8 mouse cellular contexts compared by ENCODE assay signal in the genomic region with DNA sequence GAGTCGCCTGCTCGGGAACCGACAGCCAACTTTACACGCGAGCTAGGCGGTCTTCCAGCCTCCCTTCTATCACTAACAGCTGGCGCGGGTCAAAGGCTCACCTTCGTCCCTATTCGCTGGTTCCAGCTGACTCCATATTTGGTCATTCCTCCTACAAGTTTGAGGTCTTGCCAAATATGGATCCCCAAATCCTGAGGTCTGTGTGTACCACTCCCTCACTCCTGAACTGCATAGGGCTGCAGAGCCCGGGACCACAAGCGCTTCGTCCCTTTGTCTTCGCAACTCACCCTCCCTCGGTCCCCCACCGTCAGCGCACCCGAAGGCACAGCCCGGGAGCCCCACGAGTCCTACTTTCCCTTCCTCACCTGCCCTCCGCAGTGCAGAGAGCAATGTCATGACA. TPM values are rescaled to one million over a fixed set of nuclear protein-coding genes. Genes with fewer than 3 reads are reported as not detected.
DNase-seq lines count a peak whose midpoint lies in the region; ATAC-seq and TF ChIP-seq lines count a peak whose summit lies in the region.

No protein-coding gene starts in this region.

- peak; percentile 83 for ATAC-seq in forebrain, embryonic 13.5 days
- peak; percentile 89 for ATAC-seq in neural tube, embryonic 15.5 days (ENCODE audit: low FRiP score)

- WGBS in forebrain, embryonic 13.5 days, result 0% methylated on average over 21 of the region's 21 CpGs
- under 1% methylated on average over 21 of the region's 21 CpGs for whole genome bisulfite sequencing in lung, adult 2 months
- under 1% methylated on average over 21 of the region's 21 CpGs for WGBS in neural tube, embryonic 15.5 days

- H3K9ac ChIP-seq in ES-E14 (ENCODE audit: insufficient read depth, low read depth, low read length, poor library complexity, severe bottlenecking), result peak overlapping the region; percentile 75
- H3K9ac ChIP-seq in forebrain, embryonic 13.5 days, result peak overlapping the region; percentile 85
- peak overlapping the region; percentile 78 for H3K9ac ChIP-seq in neural tube, embryonic 15.5 days (replicated peaks)

- TF ChIP-seq POLR2A in lung, adult 2 months (IDR thresholded peaks at IDR 0.05; ENCODE audit: borderline replicate concordance, extremely low read depth, low read depth, low read length), result no peak

- intact Hi-C loops in heart, postnatal 10 days (cut with DNase I), result no loop called here

- no peak overlapping the region for H3K27ac ChIP-seq in ES-E14 (ENCODE audit: insufficient read depth, low read depth, low read length, poor library complexity, severe bottlenecking)
- H3K27ac ChIP-seq in forebrain, embryonic 13.5 days, result peak overlapping the region; percentile 95
- peak overlapping the region; percentile 89 for H3K27ac ChIP-seq in neural tube, embryonic 15.5 days (replicated peaks)

- in situ Hi-C loops in ES-E14 (cut with MboI; ENCODE audit: low sequenced_read_pairs in 2 of 2, unreplicated experiment in 2 of 2), result no loop called here

- H3K27me3 ChIP-seq in forebrain, embryonic 13.5 days, result no peaks in the 10 kb centered on the region
- no peaks in the 10 kb centered on the region for H3K27me3 ChIP-seq in neural tube, embryonic 15.5 days (replicated peaks)

- peak overlapping the region; percentile 63 for H3K4me2 ChIP-seq in forebrain, embryonic 13.5 days
- peak overlapping the region; percentile 72 for H3K4me2 ChIP-seq in neural tube, embryonic 15.5 days

- H3K4me1 ChIP-seq in ES-E14 (ENCODE audit: control insufficient read depth in 2 of 2, insufficient read depth in 2 of 2, low read length in 2 of 2, poor library complexity in 1 of 2), result no peaks in the 10 kb centered on the region; a peak in 1 of 4 replicates
- H3K4me1 ChIP-seq in forebrain, embryonic 13.5 days, result peaks cover 31% of the 10 kb centered on the region
- H3K4me1 ChIP-seq in lung, adult 2 months (ENCODE audit: control insufficient read depth, insufficient read depth, low read length), result peaks cover 2% of the 10 kb centered on the region; the same call in 1 of the 2 replicates
- H3K4me1 ChIP-seq in neural tube, embryonic 15.5 days, result peaks cover 18% of the 10 kb centered on the region; the same call in 1 of the 2 replicates

- no peaks in the 10 kb centered on the region; the same call in 1 of the 2 replicates for H3K36me3 ChIP-seq in ES-E14 (ENCODE audit: control insufficient read depth, insufficient read depth, low read length, poor library complexity, severe bottlenecking)
- H3K36me3 ChIP-seq in forebrain, embryonic 13.5 days (ENCODE audit: poor library complexity, severe bottlenecking), result peaks cover 14% of the 10 kb centered on the region
- H3K36me3 ChIP-seq in neural tube, embryonic 15.5 days, result peaks cover 9% of the 10 kb centered on the region

- TF ChIP-seq CTCF in lung, adult 2 months (IDR thresholded peaks at IDR 0.05; ENCODE audit: insufficient read depth, low read length), result no peak

- peak; percentile 27 for DNase-seq in ES-E14 (ENCODE audit: low read depth, low spot score)
- DNase-seq in cerebellum, adult 11 months, result peak; percentile 16
- DNase-seq in heart, postnatal 10 days, result peak; percentile 92 to 93
- peak; percentile 93 for DNase-seq in kidney, postnatal 4 days
- peak; percentile 70 for DNase-seq in lung, adult 2 months
- peak; percentile 76 for DNase-seq in testis, postnatal 14 days (ENCODE audit: low spot score)

- H3K9me3 ChIP-seq in ES-E14 (ENCODE audit: control insufficient read depth, insufficient read depth, low read depth, low read length), result no peaks in the 10 kb centered on the region
- no peaks in the 10 kb centered on the region for H3K9me3 ChIP-seq in forebrain, embryonic 13.5 days (replicated peaks)
- H3K9me3 ChIP-seq in neural tube, embryonic 15.5 days (replicated peaks), result no peaks in the 10 kb centered on the region

- H3K4me3 ChIP-seq in ES-E14 (ENCODE audit: insufficient read depth in 1 of 2, low read depth in 1 of 2, low read length in 2 of 2, poor library complexity in 1 of 2, severe bottlenecking in 1 of 2), result peak overlapping the region; percentile 75 to 85
- H3K4me3 ChIP-seq in forebrain, embryonic 13.5 days, result peak overlapping the region; percentile 75
- H3K4me3 ChIP-seq in lung, adult 2 months (replicated peaks; ENCODE audit: extremely low read depth, low read depth, low read length), result peak overlapping the region; percentile 79
- peak overlapping the region; percentile 65 for H3K4me3 ChIP-seq in neural tube, embryonic 15.5 days (replicated peaks)

TF ChIP-seq in ES-E14, 5 proteins besides CTCF, POLR2A, EP300 and RAD21:
- TF ChIP-seq CHD2 (IDR thresholded peaks at IDR 0.05; ENCODE audit: low read depth, low read length), result no peak
- no peak for TF ChIP-seq ZNF384 (IDR thresholded peaks at IDR 0.05; ENCODE audit: low read depth, low read length)
- no peak for TF ChIP-seq MAFK (IDR thresholded peaks at IDR 0.05; ENCODE audit: insufficient read depth, low read depth, low read length)
- TF ChIP-seq ZC3H11A (IDR thresholded peaks at IDR 0.05; ENCODE audit: borderline replicate concordance, low read depth, low read length), result no peak
- no peak for TF ChIP-seq HCFC1 (IDR thresholded peaks at IDR 0.05; ENCODE audit: borderline replicate concordance, insufficient read depth, low read length)

RNA-seq across cellular contexts. Expression of gene Abracl, which starts 0.8 kb away (rescaled TPM):
- total RNA-seq in ES-E14 (2012; rRNA removed), result 29.7 and 51.6 TPM in 2 replicates
- 239 and 373 TPM in 2 replicates for polyA plus RNA-seq in forebrain, embryonic 13.5 days (2015; fragmentation: Nextera tagmentation; extraction: Ambion mirVana)
- 10 to 100 TPM; 87.8 to 96.2 TPM for total RNA-seq in heart, postnatal 10 days (2021)
- 5.9 and 8.4 TPM in 2 replicates for polyA plus RNA-seq in lung, adult 2 months (2012; rRNA removed)
- 56.5 and 85.4 TPM in 2 replicates for polyA plus RNA-seq in neural tube, embryonic 15.5 days (2015; fragmentation: Nextera tagmentation; extraction: Ambion mirVana)

RNA-seq across cellular contexts. Expression of gene Reps1, which starts 33.3 kb away (rescaled TPM):
- total RNA-seq in ES-E14 (2012; rRNA removed), result 29.6 and 39.5 TPM in 2 replicates
- polyA plus RNA-seq in forebrain, embryonic 13.5 days (2015; fragmentation: Nextera tagmentation; extraction: Ambion mirVana), result 16.3 and 17.9 TPM in 2 replicates
- total RNA-seq in heart, postnatal 10 days (2021), result 10 to 100 TPM; 40.2 to 41.6 TPM
- 42.2 and 49.6 TPM in 2 replicates for polyA plus RNA-seq in lung, adult 2 months (2012; rRNA removed)
- 19.3 and 25.6 TPM in 2 replicates for polyA plus RNA-seq in neural tube, embryonic 15.5 days (2015; fragmentation: Nextera tagmentation; extraction: Ambion mirVana)

Comparison
In these comparisons a context has a peak if more than half of its experiments do, and no peak if none do; other contexts are left out.
1. DNase-seq: peak in every context shown above with its lines; median percentile 93 in kidney, postnatal 4 days; 92 in heart, postnatal 10 days; 76 in testis, postnatal 14 days; 70 in lung, adult 2 months; 27 in ES-E14; 16 in cerebellum, adult 11 months.